Mouse (Mus musculus) heart, postnatal 14 days (tissue): ENCODE results near the gene Caln1. TPM values are rescaled to one million over a fixed set of nuclear protein-coding genes. Genes with fewer than 3 reads are reported as not detected.
A peak's percentile ranks its signal among the peaks of the same experiment; 100 is the strongest.

Experiments
- DNase-seq, 2 experiments: peaks; one replicate each; pipeline ENCODE4 v3.0.0; 2021 to 2022
- intact Hi-C: fragments of 180-260 bp; cut with DNase I; formaldehyde crosslinking; loops from one replicate; pipeline ENCODE4 v1.15.1; 2025
- total RNA-seq, 2 experiments: library from RNA; stranded (reverse); gene quantifications; 2 replicates each; pipeline ENCODE4 v1.2.3; 2021

The Caln1 gene
- total RNA-seq, 2 experiments from 2014 or later = not detected

GRCm38 (mm10) chr5:130792755-130793452 lies 423.6 kb downstream of the Caln1 start:
- DNase-seq = no peak
- intact Hi-C loops = no loop called here

- no peak for DNase-seq
- intact Hi-C loops = no loop called here
Observed at GRCm38 (mm10) chr5:130797713-130798112, 428.5 kb downstream of the Caln1 start.

- DNase-seq = no peak
- intact Hi-C loops = no loop called here
Observed at GRCm38 (mm10) chr5:130810314-130810713, 441.1 kb downstream of the Caln1 start.

GRCm38 (mm10) chr5:130810846-130811245 lies 441.6 kb downstream of the Caln1 start:
- no peak for DNase-seq
- intact Hi-C loops = no loop called here

GRCm38 (mm10) chr5:130811266-130811665 lies 442.0 kb downstream of the Caln1 start:
- peak; percentile 5 to 28 for DNase-seq
- intact Hi-C loops = no loop called here

- intact Hi-C loops = no loop called here
- no peak for DNase-seq
Observed at GRCm38 (mm10) chr5:130811966-130812365, 442.7 kb downstream of the Caln1 start.

- intact Hi-C loops = no loop called here
- DNase-seq = no peak
Observed at GRCm38 (mm10) chr5:130812556-130812955, 443.3 kb downstream of the Caln1 start.

GRCm38 (mm10) chr5:130813089-130813488 lies 443.8 kb downstream of the Caln1 start:
- DNase-seq = no peak
- intact Hi-C loops = no loop called here

- DNase-seq = no peak
- intact Hi-C loops = no loop called here
Observed at GRCm38 (mm10) chr5:130815352-130815751, 446.1 kb downstream of the Caln1 start.

GRCm38 (mm10) chr5:130820021-130820648 lies 450.9 kb downstream of the Caln1 start:
- intact Hi-C loops = no loop called here
- peak; percentile 5 to 8 for DNase-seq

- DNase-seq = no peak
- intact Hi-C loops = no loop called here
Observed at GRCm38 (mm10) chr5:130820661-130821060, 451.4 kb downstream of the Caln1 start.

- no peak for DNase-seq
- intact Hi-C loops = no loop called here
Observed at GRCm38 (mm10) chr5:130825797-130826196, 456.5 kb downstream of the Caln1 start.

- intact Hi-C loops = no loop called here
- DNase-seq = no peak
Observed at GRCm38 (mm10) chr5:130848562-130848961, 479.3 kb downstream of the Caln1 start.

GRCm38 (mm10) chr5:130849610-130850009 lies 480.4 kb downstream of the Caln1 start:
- intact Hi-C loops = loop anchor here (5.0 kb wide), 2 partner anchors 532 to 1603 kb away; no protein-coding TSS in a partner anchor
- DNase-seq = no peak

GRCm38 (mm10) chr5:130852182-130852581 lies 482.9 kb downstream of the Caln1 start:
- no peak for DNase-seq
- intact Hi-C loops = loop anchor here (5.0 kb wide), 2 partner anchors 535 to 1600 kb away; no protein-coding TSS in a partner anchor

GRCm38 (mm10) chr5:130853371-130853770 lies 484.1 kb downstream of the Caln1 start:
- DNase-seq = peak; percentile 89 to 92
- intact Hi-C loops = loop anchor here (1.0 to 5.0 kb wide), 4 partner anchors 448 to 1599 kb away; no protein-coding TSS in a partner anchor

- intact Hi-C loops = loop anchor here (5.0 kb wide), 2 partner anchors 537 to 1598 kb away; no protein-coding TSS in a partner anchor
- DNase-seq = no peak
Observed at GRCm38 (mm10) chr5:130854430-130854829, 485.2 kb downstream of the Caln1 start.

GRCm38 (mm10) chr5:130858148-130858547 lies 488.9 kb downstream of the Caln1 start:
- intact Hi-C loops = no loop called here
- DNase-seq = peak; percentile 27 to 53

GRCm38 (mm10) chr5:130858706-130859105 lies 489.5 kb downstream of the Caln1 start:
- intact Hi-C loops = no loop called here
- no peak for DNase-seq

- intact Hi-C loops = loop anchor here (5.0 kb wide), 1 partner anchor 148 kb away; no protein-coding TSS in a partner anchor
- peak in 1 of 2 experiments; percentile 10 for DNase-seq
Observed at GRCm38 (mm10) chr5:130859736-130860135, 490.5 kb downstream of the Caln1 start.

GRCm38 (mm10) chr5:130862302-130862701 lies 493.0 kb downstream of the Caln1 start:
- intact Hi-C loops = loop anchor here (2.0 to 5.0 kb wide), 2 partner anchors 145 to 568 kb away; no protein-coding TSS in a partner anchor
- DNase-seq = peak; percentile 44 to 50

GRCm38 (mm10) chr5:130869869-130870268 lies 500.6 kb downstream of the Caln1 start:
- no peak for DNase-seq
- intact Hi-C loops = no loop called here
